Mouse (Mus musculus) midbrain, embryonic 14.5 days (tissue): ENCODE results near the gene Gm20390. TPM values are rescaled to one million over a fixed set of nuclear protein-coding genes. Genes with fewer than 3 reads are reported as not detected.
"Not testable (repeated sequence)": the region's sequence is repeated elsewhere in the genome, so short reads cannot be mapped to it uniquely, and the experiment has no call there.

Source experiments
- ATAC-seq: fragments of 200-750 bp; cut with Nextera tagmentation; 2 replicates; pipeline ENCODE4 v1.8.0; 2017; ENCODE audit warnings: moderate number of reproducible peaks, moderate library complexity; ENCODE audit not compliant: low FRiP score, low TSS enrichment
- DNase-seq: peaks from one replicate; pipeline ENCODE4 v3.0.0-alpha.2; 2015
- H3K27ac ChIP-seq: fragments of 300-500 bp; sonication (generic); replicated peaks from 2 replicates; pipeline ENCODE4 v1.5.1; 2014; ENCODE audit warnings: mild to moderate bottlenecking, low read depth, low read length, moderate library complexity
- H3K27me3 ChIP-seq: fragments of 300-500 bp; sonication (generic); 2 replicates; pipeline ENCODE4 v1.6.1; 2014; ENCODE audit warnings: low read length, control low read depth, mixed read lengths; ENCODE audit not compliant: control insufficient read depth, insufficient read depth
- H3K36me3 ChIP-seq: fragments of 300-500 bp; sonication (generic); 2 replicates; pipeline ENCODE4 v1.6.1; 2014; ENCODE audit warnings: low read length, control low read depth; ENCODE audit not compliant: control insufficient read depth, insufficient read depth
- H3K4me1 ChIP-seq: fragments of 300-500 bp; sonication (generic); 2 replicates; pipeline ENCODE4 v1.6.1; 2014; ENCODE audit warnings: mild to moderate bottlenecking, antibody characterized with exemption, low read length, control low read depth; ENCODE audit not compliant: control insufficient read depth, insufficient read depth
- H3K4me2 ChIP-seq: fragments of 300-500 bp; sonication (generic); 2 replicates; pipeline ENCODE4 v1.6.1; 2014; ENCODE audit warnings: mild to moderate bottlenecking, low read length, moderate library complexity
- H3K4me3 ChIP-seq: fragments of 300-500 bp; sonication (generic); replicated peaks from 2 replicates; pipeline ENCODE4 v1.5.1; 2014; ENCODE audit warnings: low read depth, low read length
- H3K9ac ChIP-seq: fragments of 300-500 bp; sonication (generic); replicated peaks from 2 replicates; pipeline ENCODE4 v1.6.1; 2014; ENCODE audit warnings: mild to moderate bottlenecking, low read length, moderate library complexity
- H3K9me3 ChIP-seq: fragments of 300-500 bp; sonication (generic); 2 replicates; pipeline ENCODE4 v1.6.1; 2016; ENCODE audit warnings: low read length, control low read depth, mixed read lengths; ENCODE audit not compliant: control insufficient read depth
- WGBS: fragments of 180-500 bp; shearing (Covaris S2); extraction: QIAGEN DNeasy Blood & Tissue Kit; methylation state at CpG from one replicate; pipeline ENCODE4 v1.1.7; 2014; 5-methylcytosine and 5-hydroxymethylcytosine counted together
- polyA plus RNA-seq: library from polyadenylated mRNA; unstranded; fragments of >200 nt; fragmentation: Nextera tagmentation; extraction: Ambion mirVana; gene quantifications from 2 replicates; pipeline ENCODE4 v1.2.1, GENCODE M21; 2014

Gene Gm20390
- polyA plus RNA-seq, 1 experiment from 2014 or later: 269 TPM

DNA sequence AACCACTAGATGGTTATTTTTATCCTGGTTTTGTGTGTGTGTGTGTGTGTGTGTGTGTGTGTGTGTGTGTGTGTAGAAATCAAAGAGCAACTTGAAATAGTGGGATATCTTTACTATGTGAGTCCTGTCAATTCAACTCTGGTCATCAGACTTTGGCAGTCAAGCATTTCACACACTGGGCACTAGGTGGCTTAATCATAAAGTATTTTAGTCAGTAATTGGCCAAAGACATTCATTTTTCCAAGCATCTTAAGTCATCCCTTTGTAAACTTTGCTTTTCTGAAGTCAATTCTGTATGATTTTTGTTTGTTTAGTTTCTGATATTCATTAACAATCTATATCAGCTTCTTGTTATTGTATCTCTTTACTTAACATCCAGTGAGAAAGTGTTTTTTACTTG, 39.0 kb downstream of the Gm20390 start:
- no peak for ATAC-seq
- H3K27me3 ChIP-seq: no peaks in the 10 kb centered on the region
- peaks cover 84% of the 10 kb centered on the region for H3K36me3 ChIP-seq
- H3K4me3 ChIP-seq: no peak overlapping the region
- DNase-seq: no peak
- no peak overlapping the region for H3K9ac ChIP-seq
- H3K9me3 ChIP-seq: no peaks in the 10 kb centered on the region
- H3K4me2 ChIP-seq: no peak overlapping the region
- no peaks in the 10 kb centered on the region for H3K4me1 ChIP-seq
- no peak overlapping the region for H3K27ac ChIP-seq

DNA sequence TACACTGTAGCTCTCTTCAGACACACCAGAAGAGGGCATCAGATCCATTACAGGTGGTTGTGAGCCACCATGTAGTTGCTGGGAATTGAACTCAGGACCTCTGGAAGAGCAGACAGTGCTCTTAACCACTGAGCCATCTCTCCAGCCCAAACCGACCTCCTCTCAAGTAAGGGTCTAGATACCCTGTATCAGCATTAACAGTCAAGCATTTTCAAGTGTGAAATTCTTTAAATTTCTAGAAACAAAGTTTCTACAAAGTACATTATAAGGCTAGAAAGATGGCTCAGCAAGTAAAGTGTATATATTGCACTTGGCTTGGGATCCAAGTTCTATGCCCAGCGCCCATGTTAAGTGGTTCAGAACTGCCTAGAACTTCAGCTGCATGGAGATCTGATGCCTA, 53.1 kb downstream of the Gm20390 start:
- H3K27ac ChIP-seq, H3K4me1 ChIP-seq, H3K9me3 ChIP-seq, H3K4me2 ChIP-seq, ATAC-seq, DNase-seq, H3K27me3 ChIP-seq, H3K4me3 ChIP-seq, H3K9ac ChIP-seq: not testable (repeated sequence)
- H3K36me3 ChIP-seq: peaks cover 80% of the 10 kb centered on the region
- WGBS: 95% methylated on average over 2 of the region's 2 CpGs

DNA sequence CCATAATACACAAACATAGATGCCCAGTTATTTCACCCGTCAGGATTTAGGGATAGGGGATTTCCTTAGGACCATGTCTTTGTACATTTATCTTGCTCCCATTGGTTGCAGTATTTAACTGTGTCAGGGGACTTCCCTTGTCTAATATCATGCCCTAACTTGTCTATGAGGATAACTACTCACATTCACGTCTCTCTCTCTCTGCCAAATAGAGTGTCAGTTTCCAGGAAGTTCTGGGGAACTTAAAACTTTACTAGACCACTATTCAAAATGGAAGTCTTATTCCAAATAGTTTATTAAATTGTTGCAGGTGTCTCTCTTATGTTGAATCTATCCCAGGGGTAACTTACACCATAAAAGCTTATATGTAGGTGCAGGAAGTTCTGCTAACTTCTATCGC, 56.5 kb downstream of the Gm20390 start:
- H3K27ac ChIP-seq: no peak overlapping the region
- no peak for ATAC-seq
- WGBS: 91% methylated on average over 3 of the region's 3 CpGs
- no peak overlapping the region for H3K4me3 ChIP-seq
- H3K9ac ChIP-seq: no peak overlapping the region
- H3K9me3 ChIP-seq: no peaks in the 10 kb centered on the region
- no peaks in the 10 kb centered on the region for H3K4me1 ChIP-seq
- H3K4me2 ChIP-seq: no peak overlapping the region
- peaks cover 86% of the 10 kb centered on the region for H3K36me3 ChIP-seq
- no peak for DNase-seq
- no peaks in the 10 kb centered on the region for H3K27me3 ChIP-seq

DNA sequence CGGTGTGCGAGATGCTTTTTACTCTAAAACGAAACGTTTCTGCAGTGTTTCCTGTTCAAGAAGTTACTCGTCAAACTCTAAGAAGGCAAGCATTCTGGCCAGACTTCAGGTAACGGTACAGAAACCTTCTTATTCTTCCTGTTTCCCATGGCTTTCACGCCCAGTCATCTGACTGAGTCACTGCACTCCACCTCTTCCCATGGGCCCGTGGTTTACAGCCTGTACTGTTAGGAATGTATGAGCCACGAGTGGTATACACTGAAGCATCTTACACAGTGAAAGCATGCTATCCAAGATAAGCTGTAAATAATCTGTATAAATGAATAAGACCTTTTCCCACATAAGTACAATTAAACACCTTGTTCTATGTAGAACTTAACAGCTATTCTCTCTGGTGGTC, 59.3 kb downstream of the Gm20390 start:
- no peak for ATAC-seq
- WGBS: 93% methylated on average over 9 of the region's 9 CpGs
- Histone ChIP-seq H3K9ac (no peak overlapping the region), H3K4me3 (no peak overlapping the region), H3K36me3 (peaks cover 84% of the 10 kb centered on the region), H3K27ac (no peak overlapping the region), H3K4me1 (no peaks in the 10 kb centered on the region), H3K4me2 (no peak overlapping the region), H3K9me3 (no peaks in the 10 kb centered on the region), H3K27me3 (no peaks in the 10 kb centered on the region)
- no peak for DNase-seq

DNA sequence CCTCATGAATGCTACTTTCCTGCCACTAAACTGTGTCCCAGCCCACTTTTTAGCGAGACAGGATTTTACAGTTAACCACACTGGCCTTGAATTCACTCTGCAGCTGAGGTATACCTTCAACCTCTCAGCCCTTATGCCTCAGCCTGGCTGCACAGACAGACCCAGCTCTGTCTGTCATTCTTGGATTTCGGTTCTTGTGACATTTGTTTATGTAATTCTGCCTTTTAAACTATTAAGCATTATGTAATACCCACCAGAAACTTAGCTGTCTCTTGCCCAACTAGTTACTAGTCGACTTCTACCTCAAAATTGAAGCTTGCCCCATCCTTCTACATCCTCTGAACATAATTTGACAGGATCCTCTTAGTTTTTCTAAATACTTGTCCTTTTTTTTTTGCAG, 60.3 kb downstream of the Gm20390 start:
- ATAC-seq (no peak), DNase-seq (no peak)
- 90% methylated on average over 3 of the region's 3 CpGs for WGBS
- Histone ChIP-seq H3K27me3 (no peaks in the 10 kb centered on the region), H3K9ac (no peak overlapping the region), H3K36me3 (peaks cover 78% of the 10 kb centered on the region), H3K27ac (no peak overlapping the region), H3K4me2 (no peak overlapping the region), H3K4me1 (no peaks in the 10 kb centered on the region), H3K4me3 (no peak overlapping the region), H3K9me3 (no peaks in the 10 kb centered on the region)

DNA sequence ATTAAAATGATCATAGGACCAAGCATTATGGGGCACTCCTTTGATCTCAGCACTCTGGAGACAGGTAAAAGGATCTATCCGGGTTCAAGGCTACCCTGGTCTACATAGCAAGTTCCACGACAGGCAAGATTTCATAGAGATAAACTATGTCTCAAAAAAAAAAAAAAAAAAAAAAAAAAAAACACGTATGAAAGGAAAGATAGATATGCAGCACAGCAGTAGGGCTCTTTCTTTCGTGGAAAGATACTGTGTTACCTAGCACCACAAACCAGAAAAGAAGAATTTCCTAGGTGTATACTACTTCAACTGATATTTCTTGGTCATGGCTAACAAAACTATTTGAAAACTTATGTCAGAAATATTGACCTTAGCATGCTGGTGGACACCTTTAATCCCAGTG, 61.3 kb downstream of the Gm20390 start:
- DNase-seq: no peak
- WGBS: 92% methylated on average over 4 of the region's 4 CpGs
- Histone ChIP-seq H3K27ac (no peak overlapping the region), H3K9me3 (no peaks in the 10 kb centered on the region), H3K4me2 (no peak overlapping the region), H3K27me3 (no peaks in the 10 kb centered on the region), H3K9ac (no peak overlapping the region), H3K4me1 (no peaks in the 10 kb centered on the region), H3K36me3 (peaks cover 70% of the 10 kb centered on the region), H3K4me3 (no peak overlapping the region)
- no peak for ATAC-seq

Other genes starting within 250 kb of the Gm20390 start
- gene Utp18, start 82.5 kb downstream of the Gm20390 start, polyA plus RNA-seq: 31.2 and 37.8 TPM in 2 replicates
- gene Mbtd1, start 82.4 kb downstream of the Gm20390 start, polyA plus RNA-seq: 23.1 and 26.7 TPM in 2 replicates
- gene Nme2, start 12.0 kb downstream of the Gm20390 start, polyA plus RNA-seq: 75.8 and 79.0 TPM in 2 replicates
- 439 and 597 TPM in 2 replicates for gene Nme1, start 228 bp upstream of the Gm20390 start, polyA plus RNA-seq
- gene Spag9, start 27.8 kb upstream of the Gm20390 start, polyA plus RNA-seq: 112 and 140 TPM in 2 replicates
- gene Tob1, start 243.2 kb upstream of the Gm20390 start, polyA plus RNA-seq: 29.5 and 34.7 TPM in 2 replicates